Mouse (Mus musculus) brain, adult 2 months (tissue): ENCODE data around the gene Gm6685.
"Not testable (repeated sequence)": the region's sequence is repeated elsewhere in the genome, so short reads cannot be mapped to it uniquely, and the experiment has no call there.

ENCODE experiments used
- DNase-seq: peaks from one replicate; pipeline ENCODE4 v3.0.0; 2011; ENCODE audit warnings: low read depth, low spot score

Gm6685 gene

GRCm38 (mm10) chr11:28339224-28340150 is at the start of gene Gm6685:
Gene Gm6685 (minus strand): TSS chr11:28339867.
- not testable (repeated sequence) for DNase-seq

DNA sequence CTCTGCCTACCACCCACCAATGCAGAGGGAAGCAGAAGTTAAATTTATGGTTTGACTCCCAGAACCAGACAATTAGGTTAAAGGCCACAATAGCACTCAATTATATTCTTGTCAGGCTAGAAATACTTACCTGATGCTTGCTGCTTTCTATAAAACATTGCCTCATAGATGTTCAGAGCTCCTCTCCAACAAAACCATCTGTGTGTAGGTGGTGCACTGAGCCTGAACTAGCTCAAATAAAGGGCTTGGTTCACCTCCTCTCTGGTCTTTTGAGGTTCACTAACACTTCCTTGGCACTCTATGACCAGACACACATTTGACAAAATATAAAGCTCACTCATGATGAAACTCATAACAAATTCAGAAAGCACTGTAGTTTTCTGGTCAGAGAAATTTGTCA is 36.2 kb upstream of the Gm6685 start:
- peak; percentile 16 for DNase-seq

DNA sequence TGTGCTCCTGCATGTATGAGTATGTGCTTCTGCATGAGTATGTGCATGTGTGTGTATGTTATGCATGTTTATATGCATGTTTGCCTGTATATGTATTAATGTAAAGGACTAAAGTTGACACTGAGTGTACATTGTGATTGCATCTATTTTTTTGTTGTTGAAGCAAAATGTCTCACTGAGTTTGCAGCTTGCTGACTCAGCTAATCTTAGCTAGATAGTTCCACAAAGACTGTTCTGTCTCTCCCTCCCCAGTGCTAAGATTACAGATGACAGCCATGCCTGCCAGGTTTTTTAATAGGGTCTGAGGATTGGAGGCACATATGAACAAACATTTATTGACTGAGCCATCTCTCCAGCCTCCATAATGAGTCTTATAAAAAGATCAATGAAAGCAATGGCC is 35.0 kb upstream of the Gm6685 start:
- DNase-seq = no peak

DNA sequence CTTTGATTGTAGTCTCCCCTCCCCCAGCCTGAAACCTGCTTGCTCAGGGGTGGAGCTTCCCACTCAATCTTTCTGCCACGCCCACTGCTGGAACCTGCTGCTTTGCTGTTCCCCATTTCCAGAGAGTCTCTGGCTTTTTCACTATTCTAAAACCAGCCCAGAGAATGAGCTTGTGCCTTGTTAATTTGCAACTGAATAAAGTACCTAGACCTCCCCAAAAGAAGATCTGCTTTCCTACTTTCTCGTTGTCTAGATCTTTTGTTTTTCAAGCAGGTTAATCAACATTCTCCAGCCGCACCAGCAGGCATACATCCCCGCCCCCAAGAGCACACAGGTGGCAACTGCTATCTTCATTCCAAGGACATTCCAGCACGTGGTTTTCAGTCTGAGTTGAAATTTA is 31.7 kb upstream of the Gm6685 start:
- DNase-seq = not testable (repeated sequence)

- DNase-seq = no peak
These were observed 26.2 kb upstream of the Gm6685 start for GRCm38 (mm10) chr11:28365929-28366244.

DNA sequence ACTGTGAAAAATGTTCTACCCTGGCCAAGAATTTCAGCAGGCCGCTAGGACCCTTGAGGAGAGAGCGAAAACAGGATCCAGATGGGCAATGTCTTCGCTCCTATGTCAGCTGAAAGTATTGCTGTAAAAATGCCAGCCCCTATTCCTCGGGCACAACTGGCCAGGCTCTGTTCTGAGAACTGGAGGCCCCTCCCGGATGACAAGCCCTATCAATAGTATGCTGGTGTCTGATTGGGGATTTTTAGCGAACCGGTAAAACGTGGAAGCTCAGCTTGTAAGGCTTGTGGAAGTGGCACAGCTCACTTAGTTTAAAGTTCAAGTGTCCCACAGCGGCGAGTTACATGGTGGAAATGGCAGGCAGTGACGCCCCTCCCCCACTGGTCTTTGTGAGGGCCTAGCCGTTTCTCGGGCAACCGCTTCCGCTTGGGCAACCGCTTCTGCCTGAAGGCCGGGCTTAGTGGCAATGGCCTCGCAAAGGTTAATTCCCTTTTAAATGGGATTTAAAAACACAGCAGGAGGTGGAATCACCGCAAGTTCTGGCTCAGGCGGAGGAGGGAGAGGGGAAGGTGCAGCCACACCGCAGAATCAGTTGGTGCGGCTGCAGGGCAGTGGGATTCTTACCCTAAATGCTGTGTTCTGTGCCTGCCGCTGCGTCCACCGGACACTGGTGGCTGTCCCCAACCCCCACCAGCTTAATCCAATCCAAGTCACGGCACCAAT is 25.7 kb upstream of the Gm6685 start:
- peak; percentile 70 for DNase-seq

DNA sequence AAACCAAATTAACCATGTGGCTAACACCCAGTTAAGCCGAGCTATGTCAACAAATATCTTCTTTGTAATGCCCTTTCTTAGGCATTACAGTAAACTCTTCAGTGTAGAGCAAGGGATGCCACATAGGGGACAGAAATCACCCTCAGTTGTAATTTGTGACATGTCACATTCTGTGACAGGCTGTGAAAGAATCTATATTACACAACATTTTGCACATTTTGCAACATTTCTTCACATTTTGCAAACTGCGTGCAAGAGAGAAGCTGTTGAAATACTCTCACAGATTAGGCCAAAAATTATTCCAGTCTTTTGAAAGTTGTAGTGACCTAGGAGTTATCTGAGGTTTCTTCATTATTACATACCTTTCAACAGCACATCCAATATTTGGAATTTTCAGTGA is 3.8 kb upstream of the Gm6685 start:
- DNase-seq = no peak

DNA sequence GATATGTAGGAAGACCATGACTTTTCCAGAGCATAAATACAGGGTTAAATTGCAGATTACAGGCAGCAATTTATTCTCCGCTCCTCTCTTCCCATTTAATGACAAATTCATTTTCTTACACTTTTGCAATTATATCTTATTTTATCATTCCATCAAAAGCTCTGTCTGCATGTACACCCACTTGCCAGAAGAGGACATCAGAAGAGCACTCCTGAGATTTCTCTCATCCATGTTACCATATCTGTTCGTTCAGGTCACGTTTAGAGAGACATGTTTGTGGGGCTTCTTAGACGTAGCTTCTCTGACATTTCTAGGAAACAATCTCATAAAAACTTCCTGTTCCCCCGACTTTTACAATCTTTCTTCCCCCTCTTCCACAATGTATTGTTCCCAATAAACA is 2.2 kb upstream of the Gm6685 start:
- peak; percentile 26 for DNase-seq

- DNase-seq = no peak
These were observed 11.8 kb downstream of the Gm6685 start for GRCm38 (mm10) chr11:28327878-28328277.

DNA sequence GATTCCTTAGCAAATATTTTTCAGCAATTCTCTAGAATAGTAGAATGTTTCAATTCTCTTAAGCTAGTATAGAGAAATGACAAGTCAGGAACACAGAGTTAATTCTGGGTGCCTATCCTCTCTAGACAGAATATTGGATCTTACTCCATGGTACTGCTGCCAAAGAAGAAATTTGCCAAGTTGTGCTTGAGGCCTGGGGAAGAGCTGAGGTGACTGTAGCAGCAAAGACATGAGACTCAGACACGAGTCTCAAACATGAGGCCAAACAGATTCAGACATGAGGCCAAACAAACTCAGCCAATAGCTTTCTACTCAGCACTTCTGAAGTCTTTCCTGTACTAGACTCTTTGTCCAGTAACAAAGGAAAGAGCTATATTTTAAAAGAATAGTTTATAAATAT is 26.3 kb downstream of the Gm6685 start:
- DNase-seq = no peak

DNA sequence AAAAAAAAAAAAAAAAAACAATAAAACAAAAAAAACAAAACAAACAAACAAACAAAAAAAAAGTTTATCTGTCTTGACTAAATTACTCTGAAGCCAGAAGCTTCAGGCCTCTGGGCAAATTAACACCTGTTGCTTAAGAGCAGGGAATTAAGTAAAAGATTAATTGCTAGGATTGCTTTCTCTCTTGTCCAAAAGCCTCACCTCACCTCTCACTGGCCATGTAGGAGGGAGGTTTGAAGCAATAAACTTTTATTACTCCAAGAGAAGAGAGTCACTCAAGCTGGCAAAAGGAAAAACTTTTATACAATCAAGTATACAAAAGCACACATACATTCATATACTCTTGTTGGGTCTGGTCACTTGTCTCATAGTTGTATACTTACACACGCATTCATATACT is 31.9 kb downstream of the Gm6685 start:
- DNase-seq = no peak

DNA sequence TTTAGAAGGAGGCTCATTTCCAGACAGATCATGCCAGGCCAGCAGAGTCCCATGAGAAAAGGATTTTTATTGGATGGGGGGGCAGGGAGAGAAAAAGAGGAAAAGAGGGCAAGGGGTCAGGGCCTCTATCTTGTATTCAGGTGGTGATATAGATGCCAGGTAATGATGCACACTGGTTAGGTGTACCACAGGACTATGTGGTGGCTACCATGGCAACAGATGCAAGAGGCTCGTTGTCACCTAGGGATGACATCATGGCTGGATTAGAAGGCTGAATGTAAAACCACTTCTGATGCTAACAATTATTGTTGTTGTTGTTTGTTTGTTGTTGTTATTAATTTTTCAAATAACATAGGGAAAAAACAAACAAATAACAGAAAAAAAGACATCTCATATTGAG is 49.2 kb downstream of the Gm6685 start:
- DNase-seq = no peak
